In the genomic region with DNA sequence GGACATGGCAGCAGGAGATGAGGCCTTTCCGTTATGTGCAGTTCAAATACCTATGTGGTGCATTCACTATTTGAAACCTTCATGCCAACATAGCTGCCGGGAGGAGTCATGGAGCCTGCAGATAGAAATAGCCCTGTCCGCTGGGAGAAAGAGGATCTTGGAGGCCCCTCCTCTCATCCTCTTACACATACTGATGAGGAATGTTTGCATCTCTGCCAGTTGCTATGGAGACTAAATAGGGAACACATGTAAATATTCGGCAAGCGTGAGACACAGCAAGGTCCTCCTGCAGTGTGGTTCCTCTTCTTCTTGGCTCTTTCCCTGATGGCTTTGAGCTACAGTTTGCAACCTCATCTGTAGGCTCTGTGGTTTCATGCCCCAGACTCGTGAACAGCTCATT, we compare ENCODE assay signal across 8 mouse cellular contexts. TPM values are rescaled to one million over a fixed set of nuclear protein-coding genes. Genes with fewer than 3 reads are reported as not detected.
DNase-seq lines count a peak whose midpoint lies in the region; ATAC-seq and TF ChIP-seq lines count a peak whose summit lies in the region.

No protein-coding gene starts in this region.

- no peaks in the 10 kb centered on the region for H3K36me3 ChIP-seq in hindbrain, embryonic 13.5 days
- no peaks in the 10 kb centered on the region for H3K36me3 ChIP-seq in lung, postnatal 0 days (ENCODE audit: insufficient read depth, low read length)

- no peaks in the 10 kb centered on the region for H3K9me3 ChIP-seq in hindbrain, embryonic 13.5 days
- H3K9me3 ChIP-seq in lung, postnatal 0 days (ENCODE audit: low read length), result no peaks in the 10 kb centered on the region

- H3K9ac ChIP-seq in hindbrain, embryonic 13.5 days, result no peak overlapping the region
- no peak overlapping the region for H3K9ac ChIP-seq in lung, postnatal 0 days (replicated peaks; ENCODE audit: low read depth)

- H3K4me3 ChIP-seq in embryonic fibroblast, embryonic 13.5 days (ENCODE audit: insufficient read depth, low read length), result no peak overlapping the region
- no peak overlapping the region for H3K4me3 ChIP-seq in hindbrain, embryonic 13.5 days
- no peak overlapping the region for H3K4me3 ChIP-seq in lung, postnatal 0 days (ENCODE audit: low read depth, low read length)

- no peaks in the 10 kb centered on the region for H3K27me3 ChIP-seq in hindbrain, embryonic 13.5 days
- no peaks in the 10 kb centered on the region for H3K27me3 ChIP-seq in lung, postnatal 0 days (replicated peaks; ENCODE audit: insufficient read depth, low read length)

- peak; percentile 44 to 49 for DNase-seq in right cerebral cortex, adult 2 months (ENCODE audit: low spot score in 2 of 2)
- no peak for DNase-seq in right cerebral cortex, postnatal 4 days
- DNase-seq in lung, postnatal 0 days (ENCODE audit: low spot score), result peak; percentile 94
- DNase-seq in right cerebral cortex, postnatal 10 days (ENCODE audit: low spot score in 2 of 2), result peak; percentile 60 to 81
- DNase-seq in adrenal gland, postnatal 4 days (ENCODE audit: low spot score in 2 of 2), result no peak
- DNase-seq in adrenal gland, adult 18-20 months (ENCODE audit: low spot score in 2 of 2), result no peak

- peak; percentile 85 for ATAC-seq in hindbrain, embryonic 13.5 days (ENCODE audit: low FRiP score)
- ATAC-seq in lung, postnatal 0 days, result peak; percentile 92

- H3K27ac ChIP-seq in embryonic fibroblast, embryonic 13.5 days (ENCODE audit: insufficient read depth, low read length), result peak overlapping the region; percentile 95
- H3K27ac ChIP-seq in hindbrain, embryonic 13.5 days, result no peak overlapping the region
- no peak overlapping the region for H3K27ac ChIP-seq in lung, postnatal 0 days (ENCODE audit: low read length)

- 21% methylated on average over 6 of the region's 6 CpGs for WGBS in hindbrain, embryonic 13.5 days
- WGBS in lung, postnatal 0 days, result 35% methylated on average over 6 of the region's 6 CpGs

- TF ChIP-seq POLR2A in embryonic fibroblast, embryonic 13.5 days (IDR thresholded peaks at IDR 0.05; ENCODE audit: low read depth, low read length), result peak; percentile 27; the same call in 1 of the 2 replicates

- H3K4me2 ChIP-seq in hindbrain, embryonic 13.5 days, result no peak overlapping the region
- H3K4me2 ChIP-seq in lung, postnatal 0 days (replicated peaks; ENCODE audit: low read depth, low read length), result no peak overlapping the region

- peaks cover 28% of the 10 kb centered on the region for H3K4me1 ChIP-seq in embryonic fibroblast, embryonic 13.5 days (ENCODE audit: control insufficient read depth, insufficient read depth, low read length)
- peaks cover 21% of the 10 kb centered on the region for H3K4me1 ChIP-seq in hindbrain, embryonic 13.5 days (replicated peaks)
- no peaks in the 10 kb centered on the region; the same call in 1 of the 2 replicates for H3K4me1 ChIP-seq in lung, postnatal 0 days (ENCODE audit: insufficient read depth, low read depth, low read length)

- TF ChIP-seq EP300 in lung, postnatal 0 days (IDR thresholded peaks at IDR 0.05), result no peak

- TF ChIP-seq CTCF in embryonic fibroblast, embryonic 13.5 days (IDR thresholded peaks at IDR 0.05; ENCODE audit: borderline replicate concordance, insufficient read depth, low read length), result no peak
- TF ChIP-seq CTCF in lung, postnatal 0 days (IDR thresholded peaks at IDR 0.05), result no peak

RNA-seq across cellular contexts. Expression of a gene that starts 42.5 kb away (rescaled TPM):
- 255 and 594 TPM in 2 replicates for polyA plus RNA-seq in embryonic fibroblast, embryonic 13.5 days (2011; ENCODE audit: insufficient read length, low read depth, missing spikeins)
- polyA plus RNA-seq in hindbrain, embryonic 13.5 days (2015; fragmentation: Nextera tagmentation; extraction: Ambion mirVana), result 2.7 and 3.0 TPM in 2 replicates
- polyA plus RNA-seq in lung, postnatal 0 days (2015; fragmentation: Nextera tagmentation; extraction: Ambion mirVana), result 44.2 and 45.2 TPM in 2 replicates
- total RNA-seq in adrenal gland, postnatal 4 days (2021), result 10 to 100 TPM; 29.4 to 33.4 TPM
- total RNA-seq in adrenal gland, adult 18-20 months (2021), result 10 to 100 TPM; 35.6 to 86.8 TPM

Comparison
In these comparisons a context has a peak if more than half of its experiments do, and no peak if none do; other contexts are left out.
1. DNase-seq: peak in right cerebral cortex, adult 2 months (2 of 2), lung, postnatal 0 days (single experiment) and right cerebral cortex, postnatal 10 days (2 of 2); none in right cerebral cortex, postnatal 4 days (single experiment), adrenal gland, postnatal 4 days (0 of 2) and adrenal gland, adult 18-20 months (0 of 2).
2. RNA of a gene that starts 42.5 kb away (polyA plus RNA-seq): 255 to 594 TPM in embryonic fibroblast, embryonic 13.5 days and 44.2 to 45.2 TPM in lung, postnatal 0 days; 2.7 to 3.0 TPM in hindbrain, embryonic 13.5 days; every median in the first group is over 10 times any median in the second.